Mouse (Mus musculus) spleen, postnatal 4 days (tissue): ENCODE data around the gene Stk32b.

Source experiments
- DNase-seq, 2 experiments: peaks; one replicate each; pipeline ENCODE4 v3.0.0; 2022; ENCODE audit warnings: low spot score in 2 of 2

The Stk32b gene

DNA sequence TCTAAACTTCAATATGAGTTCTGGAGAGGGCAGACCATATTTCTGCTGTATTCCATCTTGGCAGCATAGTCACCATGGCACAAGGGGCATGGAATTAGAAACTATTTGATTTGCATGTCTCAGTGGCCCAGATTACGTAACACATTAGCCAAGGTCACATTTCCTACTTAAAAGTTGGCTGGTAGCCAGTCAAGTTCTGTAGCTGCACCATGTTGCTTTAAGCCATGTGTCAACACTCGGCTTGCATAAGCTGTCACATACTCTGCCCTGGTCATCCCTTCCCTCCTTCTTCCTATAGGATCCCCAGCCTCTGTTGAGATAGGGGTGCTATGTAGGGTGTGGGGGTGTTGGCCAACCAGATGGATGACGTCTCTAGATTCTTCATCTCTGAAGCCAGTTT lies 196.5 kb downstream of the Stk32b start:
- no peak for DNase-seq

DNA sequence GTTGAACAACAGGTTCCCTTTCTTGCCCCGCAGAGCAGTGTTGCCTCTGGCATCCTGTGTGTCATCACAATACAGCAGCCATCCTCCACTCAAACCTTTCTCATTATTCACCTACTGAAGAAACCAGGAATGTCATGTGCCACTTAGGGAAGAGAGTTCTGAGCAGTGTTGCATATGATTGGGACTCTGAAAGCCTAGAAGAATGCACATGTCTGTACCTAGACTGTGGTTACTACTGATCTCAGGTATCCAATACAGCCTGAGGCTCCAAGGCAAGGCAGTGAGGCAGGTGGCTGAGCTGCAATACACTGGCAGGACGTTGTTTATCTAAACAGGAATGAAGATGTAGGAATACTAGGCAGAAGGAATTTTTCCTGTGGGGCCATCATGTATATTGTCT lies 204.5 kb downstream of the Stk32b start:
- DNase-seq = no peak

DNA sequence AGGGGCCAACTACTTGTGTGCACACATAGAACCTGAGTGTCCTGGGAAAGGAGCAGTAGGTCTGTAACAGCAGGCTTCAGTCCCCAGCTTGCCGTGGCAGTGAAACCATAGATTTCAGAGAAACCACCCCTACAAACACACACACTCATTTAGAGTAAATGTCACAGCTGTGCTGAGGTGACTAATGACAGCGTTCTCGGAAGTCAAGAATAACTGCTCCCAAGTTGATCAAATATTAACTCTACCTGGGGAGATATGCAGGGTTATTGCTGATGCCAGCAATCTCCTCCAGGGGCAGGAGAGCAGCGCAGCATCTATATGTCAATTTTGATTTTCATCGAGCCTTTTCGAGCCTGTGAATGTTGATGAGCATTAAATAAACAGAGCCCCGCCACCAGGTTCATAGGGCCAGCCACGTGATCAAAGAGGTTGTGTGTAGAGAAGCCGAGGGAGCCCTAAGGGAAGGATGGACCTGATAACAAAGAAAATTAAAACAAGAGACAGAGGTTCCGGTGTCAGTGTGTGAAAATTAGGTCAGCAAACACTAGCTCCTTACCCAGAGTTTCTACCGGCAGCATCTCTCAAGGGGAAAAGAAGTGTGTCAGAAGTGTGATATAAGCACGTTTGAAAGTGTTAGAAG lies 210.0 kb downstream of the Stk32b start:
- DNase-seq = no peak

- DNase-seq = peak in 1 of 2 experiments; percentile 48
Measured at GRCm38 (mm10) chr5:37494984-37495476, 221.9 kb downstream of the Stk32b start.

GRCm38 (mm10) chr5:37472025-37472608 lies 244.9 kb downstream of the Stk32b start:
- DNase-seq = no peak

DNA sequence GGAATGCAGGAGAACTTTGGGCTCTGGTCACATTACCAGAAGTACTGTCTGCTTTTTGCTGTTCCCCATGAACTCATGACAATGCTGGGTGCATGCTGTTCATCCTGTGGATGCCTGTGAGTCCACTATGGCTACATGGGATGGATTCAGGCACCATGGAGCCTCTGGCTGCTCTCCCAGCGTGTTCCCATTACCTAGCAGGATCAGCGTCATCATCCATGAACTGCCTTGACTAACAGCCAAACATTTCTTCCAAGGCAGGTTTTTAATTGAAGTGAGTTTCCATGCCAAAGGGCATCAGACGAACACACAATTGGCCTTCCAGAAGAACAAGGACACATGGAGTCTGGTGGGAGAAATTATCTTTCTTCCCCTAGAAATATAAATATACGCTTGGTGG lies 245.4 kb downstream of the Stk32b start:
- no peak for DNase-seq

GRCm38 (mm10) chr5:37469031-37469430 lies 247.9 kb downstream of the Stk32b start:
- peak in 1 of 2 experiments; percentile 39 for DNase-seq

DNA sequence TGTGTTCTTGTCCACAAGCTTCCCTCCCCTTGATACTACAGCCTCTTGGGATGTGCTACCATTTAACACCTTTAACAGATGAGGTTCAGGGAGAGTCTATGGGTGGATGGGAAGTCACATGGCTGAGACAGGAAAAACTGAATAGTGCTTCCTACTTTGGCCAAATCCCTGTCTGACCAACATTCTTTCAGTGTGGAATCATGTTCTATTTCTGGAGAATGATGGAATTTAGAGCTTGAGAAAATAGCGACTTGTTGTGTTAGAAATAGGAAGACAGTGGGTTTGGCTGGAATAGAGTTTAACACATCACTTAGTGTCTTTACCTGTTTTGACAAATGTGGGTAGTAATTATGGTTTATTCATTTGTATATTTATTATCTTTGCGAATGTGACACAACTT lies 249.3 kb downstream of the Stk32b start:
- no peak for DNase-seq

GRCm38 (mm10) chr5:37465461-37465860 lies 251.5 kb downstream of the Stk32b start:
- DNase-seq = no peak

DNA sequence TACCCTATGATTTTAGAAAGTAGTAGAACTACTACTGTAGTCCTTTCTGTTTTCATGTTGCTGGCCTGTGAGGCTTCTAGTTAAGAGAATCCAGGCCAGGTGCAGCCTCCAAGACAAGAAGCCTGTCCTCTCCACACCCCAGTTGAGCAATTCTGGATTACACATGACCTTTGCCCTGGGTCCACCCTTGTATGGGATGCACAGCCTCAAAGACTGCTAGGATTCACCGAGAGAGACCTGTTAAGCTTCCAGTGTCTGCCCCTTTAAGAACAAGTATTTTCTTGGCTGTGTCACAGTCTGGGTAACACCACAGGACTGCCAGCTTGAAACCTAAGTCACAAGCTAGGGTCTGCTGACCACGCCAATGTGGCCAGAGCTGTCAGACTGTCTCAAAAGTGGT lies 258.7 kb downstream of the Stk32b start:
- peak in 1 of 2 experiments; percentile 51 for DNase-seq

- DNase-seq = no peak
Measured at GRCm38 (mm10) chr5:37457831-37458230, 259.1 kb downstream of the Stk32b start.

DNA sequence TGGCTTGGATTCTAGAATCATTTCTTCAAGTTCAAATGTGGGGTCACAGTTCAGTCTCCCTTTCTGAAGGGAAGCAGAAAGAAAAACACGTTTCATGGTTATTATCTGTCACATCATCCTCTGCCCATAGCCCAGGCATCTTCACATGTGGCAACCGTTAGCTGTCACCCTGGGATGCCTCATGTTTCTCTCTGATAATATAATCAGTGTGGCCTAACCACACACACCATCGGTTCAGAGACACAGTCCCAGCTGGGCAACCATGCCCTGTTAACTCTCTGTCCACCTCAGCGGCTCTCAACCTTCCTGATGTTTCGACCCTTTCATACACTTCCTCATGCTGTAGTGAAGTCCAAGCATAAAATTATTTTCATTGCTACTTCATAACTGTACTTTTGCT lies 259.8 kb downstream of the Stk32b start:
- DNase-seq = peak in 1 of 2 experiments; percentile 17

DNA sequence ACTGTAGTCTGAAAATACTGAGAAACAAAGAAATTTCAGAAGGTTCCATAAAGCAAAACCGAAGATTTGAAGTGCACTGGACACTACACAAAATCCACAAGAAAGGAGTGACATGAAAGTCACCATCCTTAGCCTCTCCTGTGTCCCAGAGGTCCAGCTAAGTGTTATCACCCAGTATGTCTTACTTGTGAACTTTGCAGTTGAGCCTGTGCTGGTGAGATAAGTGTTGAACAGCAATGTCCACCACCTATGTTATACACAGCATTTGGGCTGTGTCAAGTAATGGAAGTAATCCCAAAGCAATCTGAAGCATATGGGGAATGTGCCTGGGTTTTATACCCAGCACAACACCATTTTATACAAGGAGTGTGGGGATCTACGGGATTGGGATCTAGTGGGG lies 260.4 kb downstream of the Stk32b start:
- DNase-seq = no peak

DNA sequence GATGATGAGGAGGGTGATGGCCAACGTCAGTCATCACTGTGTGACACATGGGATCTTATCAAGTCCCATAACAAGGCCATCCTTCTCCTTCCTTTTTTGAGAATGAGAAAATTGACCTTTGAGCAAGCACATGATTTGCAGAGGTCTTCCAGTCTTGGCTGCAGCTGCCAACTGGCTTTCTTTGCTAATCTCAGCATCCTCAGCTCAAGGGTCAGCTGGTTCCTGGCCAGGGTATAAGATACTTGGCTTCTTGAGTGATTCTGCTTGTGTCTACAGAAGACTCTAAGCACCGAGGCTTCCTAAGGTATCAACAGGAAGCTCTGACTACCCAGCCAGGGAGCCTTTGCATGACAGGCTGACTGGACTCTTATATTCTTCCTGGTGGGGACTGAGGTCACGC lies 269.4 kb downstream of the Stk32b start:
- DNase-seq = no peak

- DNase-seq = no peak
Measured at GRCm38 (mm10) chr5:37442767-37443166, 274.2 kb downstream of the Stk32b start.

DNA sequence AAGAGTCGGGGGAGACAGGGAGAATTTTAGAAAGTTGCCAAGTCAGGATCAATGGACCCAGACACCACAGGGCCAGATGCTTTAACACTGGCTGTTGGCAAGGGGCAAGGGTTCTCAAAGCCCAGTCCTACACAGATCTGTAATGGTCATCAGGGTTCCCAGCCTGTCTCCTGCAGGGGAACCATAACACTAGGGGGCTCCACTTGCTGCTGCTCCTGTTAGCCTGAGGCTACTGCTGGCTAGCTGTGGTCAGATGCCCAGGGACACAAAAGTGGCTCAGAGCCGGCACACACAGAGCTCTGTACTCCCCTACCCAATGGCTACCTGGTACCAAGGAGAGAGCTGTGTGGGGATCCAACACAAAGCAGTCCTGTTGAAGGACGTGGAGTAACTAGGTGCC lies 281.6 kb downstream of the Stk32b start:
- no peak for DNase-seq

DNA sequence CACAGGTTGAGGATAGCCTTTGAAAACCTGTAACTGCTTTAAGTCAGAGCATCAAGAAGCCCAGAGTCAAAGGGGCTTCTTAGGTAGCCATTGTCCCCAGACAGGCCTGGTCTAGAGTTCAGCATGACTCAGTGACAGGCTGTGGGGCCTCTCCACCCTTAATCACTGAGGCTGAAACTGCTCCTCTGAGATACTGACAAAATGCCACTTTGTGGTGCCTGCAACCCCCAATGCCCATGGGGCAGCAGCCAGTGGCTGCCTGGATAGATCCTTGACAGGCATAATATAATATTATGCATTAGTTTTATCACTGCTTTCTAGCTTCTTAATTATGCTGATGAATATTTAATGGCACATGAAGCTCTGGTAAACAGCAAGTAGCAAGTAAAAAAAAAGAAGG lies 289.8 kb downstream of the Stk32b start:
- no peak for DNase-seq

GRCm38 (mm10) chr5:37419028-37419427 lies 297.9 kb downstream of the Stk32b start:
- no peak for DNase-seq
